Mouse (Mus musculus) heart, adult 8-10 months (tissue): ENCODE measurements around the gene Inppl1. TPM values are rescaled to one million over a fixed set of nuclear protein-coding genes. Genes with fewer than 3 reads are reported as not detected.

Experiments used
- microRNA-seq: library from miRNA; unstranded; fragments of <30 nt; microRNA quantifications from one replicate; pipeline ENCODE4 v1.2.0, GENCODE M21; 2022
- total RNA-seq, 4 experiments: library from RNA; stranded (reverse); gene quantifications; 2 replicates each; pipeline ENCODE4 v1.2.4; 2022

The Inppl1 gene
- total RNA-seq, 4 experiments from 2014 or later = 174 to 207 (median 187) TPM

Small RNAs within 50 kb of the gene (microRNA-seq; reads per million reads assigned to microRNA genes)
- not detected for gene Gm22655

Other genes starting within 250 kb of the Inppl1 start
- 10 to 100 TPM; 73.5 to 96.2 (median 93.6) TPM for gene Clpb, start 174.6 kb downstream of the Inppl1 start, total RNA-seq
- gene Phox2a, start 19.9 kb downstream of the Inppl1 start, total RNA-seq = under 1 TPM in 2 of 4 experiments, not detected in 2; 0.22 to 0.37 TPM
- gene Folr2, start 19.0 kb upstream of the Inppl1 start, total RNA-seq = 1 to 10 TPM; 3.1 to 5.9 (median 4.3) TPM
- gene Anapc15, start 25.5 kb upstream of the Inppl1 start, total RNA-seq = 10 to 100 TPM; 20.8 to 26.8 (median 24.9) TPM
- under 1 TPM in 1 of 4 experiments, not detected in 3; 0.44 TPM for gene Folr1, start 32.6 kb upstream of the Inppl1 start, total RNA-seq
- gene Lamtor1, start 67.7 kb upstream of the Inppl1 start, total RNA-seq = 100 to 1,000 TPM; 119 to 133 (median 122) TPM
- not detected for gene Tomt, start 68.1 kb upstream of the Inppl1 start, total RNA-seq
- 1 to 10 TPM; 4.3 to 6.2 (median 5.4) TPM for gene Lrrc51, start 95.7 kb upstream of the Inppl1 start, total RNA-seq
- 100 to 1,000 TPM in 2 of 4 experiments, 10 to 100 TPM in 2; 90.6 to 103 (median 98.5) TPM for gene Numa1, start 95.9 kb upstream of the Inppl1 start, total RNA-seq
- gene Il18bp, start 180.5 kb upstream of the Inppl1 start, total RNA-seq = 10 to 100 TPM in 2 of 4 experiments, 1 to 10 TPM in 2; 7.1 to 15.8 (median 9.8) TPM
- gene Rnf121, start 227.2 kb upstream of the Inppl1 start, total RNA-seq = 10 to 100 TPM; 19.4 to 25.8 (median 22.5) TPM
- gene Xndc1, start 227.3 kb upstream of the Inppl1 start, total RNA-seq = 1 to 10 TPM; 4.9 to 8.4 (median 6.2) TPM
- 1 to 10 TPM in 2 of 4 experiments, under 1 TPM in 2; 0.47 to 1.1 (median 0.82) TPM for gene Xntrpc, start 227.5 kb upstream of the Inppl1 start, total RNA-seq
- gene Trpc2, start 244.9 kb upstream of the Inppl1 start, total RNA-seq = under 1 TPM in 2 of 4 experiments, not detected in 2; 0.11 to 0.87 TPM